Mouse (Mus musculus): ENCODE results near the gene Neurl2. TPM values are rescaled to one million over a fixed set of nuclear protein-coding genes. Genes with fewer than 3 reads are reported as not detected.

Neurl2 gene
- polyA plus RNA-seq, 2 experiments, result 0.70 to 1.0 TPM

- peaks cover 2% of the 10 kb centered on the region; the same call in 1 of the 2 replicates for H3K36me3 ChIP-seq (replicated peaks; ENCODE audit: control insufficient read depth, insufficient read depth, low read depth)
- peak overlapping the region; percentile 7 for H3K4me2 ChIP-seq (ENCODE audit: low read depth)
- TF ChIP-seq EP300 (IDR thresholded peaks at IDR 0.05; ENCODE audit: low read depth) (no peak), CTCF (IDR thresholded peaks at IDR 0.05; ENCODE audit: low read depth) (no peak)
- 67% methylated on average over 7 of the region's 7 CpGs for WGBS (ENCODE audit: insufficient replicate concordance)
- DNase-seq (ENCODE audit: low read depth in 3 of 3, low spot score in 3 of 3), result no peak
- no peak for ATAC-seq (ENCODE audit: insufficient read depth)
- H3K27me3 ChIP-seq (ENCODE audit: control insufficient read depth, insufficient read depth, low read length), result no peaks in the 10 kb centered on the region
- no peak overlapping the region for H3K9ac ChIP-seq (replicated peaks)
- H3K4me1 ChIP-seq (replicated peaks; ENCODE audit: control insufficient read depth in 2 of 2, insufficient read depth in 2 of 2, low read length in 1 of 2), result peaks cover 12 to 13% of the 10 kb centered on the region in 2 experiments
- 0 out of 4 replicates have a peak overlapping the region, but pooled peaks of 1 of the 2 experiments have one; percentile 95 for H3K4me3 ChIP-seq (ENCODE audit: insufficient read depth in 1 of 2, low read depth in 2 of 2, low read length in 2 of 2)
- no peak overlapping the region for H3K27ac ChIP-seq
- H3K9me3 ChIP-seq (ENCODE audit: control insufficient read depth, low read length), result no peaks in the 10 kb centered on the region
Measured at GRCm38 (mm10) chr2:164806614-164807013, 26.6 kb downstream of the Neurl2 start.

GRCm38 (mm10) chr2:164805332-164805718, 27.9 kb downstream of the Neurl2 start:
- H3K4me3 ChIP-seq (ENCODE audit: insufficient read depth in 1 of 2, low read depth in 2 of 2, low read length in 2 of 2), result peak overlapping the region; percentile 95 to 97

GRCm38 (mm10) chr2:164804533-164805331, 28.5 kb downstream of the Neurl2 start, which contains the start of the genes Acot8 and Zswim3:
TSS of gene Acot8 (minus strand) at chr2:164804882.
TSS of gene Zswim3 (plus strand) at chr2:164805098.
- Histone ChIP-seq H3K9ac (replicated peaks) (peak within 1 kb of the TSS; percentile 93), H3K36me3 (replicated peaks; ENCODE audit: control insufficient read depth, insufficient read depth, low read depth) (peaks cover 11% of the 10 kb centered on the region), H3K27me3 (ENCODE audit: control insufficient read depth, insufficient read depth, low read length) (no peaks in the 10 kb centered on the region), H3K9me3 (ENCODE audit: control insufficient read depth, low read length) (no peaks in the 10 kb centered on the region), H3K4me2 (ENCODE audit: low read depth) (peak within 1 kb of the TSS; percentile 90), H3K4me1 (replicated peaks; ENCODE audit: control insufficient read depth in 2 of 2, insufficient read depth in 2 of 2, low read length in 1 of 2) (peaks cover 12 to 13% of the 10 kb centered on the region in 2 experiments), H3K4me3 (ENCODE audit: insufficient read depth in 1 of 2, low read depth in 2 of 2, low read length in 2 of 2) (peak within 1 kb of the TSS; percentile 95 to 99), H3K27ac (peak within 1 kb of the TSS; percentile 96)
- DNase-seq (ENCODE audit: low read depth in 3 of 3, low spot score in 3 of 3) (peak; percentile 99), ATAC-seq (ENCODE audit: insufficient read depth) (peak; percentile 92)
- WGBS (ENCODE audit: insufficient replicate concordance), result under 1% methylated on average over 47 of the region's 47 CpGs
- TF ChIP-seq CTCF (IDR thresholded peaks at IDR 0.05; ENCODE audit: low read depth), result peak; percentile 19; the same call in 1 of the 2 replicates
- TF ChIP-seq EP300 (IDR thresholded peaks at IDR 0.05; ENCODE audit: low read depth), result peak; percentile 55; the same call in 1 of the 2 replicates

More at GRCm38 (mm10) chr2:164805332-164805718, 27.9 kb downstream of the Neurl2 start:
- Histone ChIP-seq H3K36me3 (replicated peaks; ENCODE audit: control insufficient read depth, insufficient read depth, low read depth) (peaks cover 6% of the 10 kb centered on the region), H3K27ac (peak overlapping the region; percentile 96), H3K9me3 (ENCODE audit: control insufficient read depth, low read length) (no peaks in the 10 kb centered on the region), H3K4me2 (ENCODE audit: low read depth) (peak overlapping the region; percentile 77), H3K27me3 (ENCODE audit: control insufficient read depth, insufficient read depth, low read length) (no peaks in the 10 kb centered on the region), H3K9ac (replicated peaks) (peak overlapping the region; percentile 88), H3K4me1 (replicated peaks; ENCODE audit: control insufficient read depth in 2 of 2, insufficient read depth in 2 of 2, low read length in 1 of 2) (peaks cover 12 to 13% of the 10 kb centered on the region in 2 experiments)
- under 1% methylated on average over 21 of the region's 21 CpGs for WGBS (ENCODE audit: insufficient replicate concordance)
- ATAC-seq (ENCODE audit: insufficient read depth) (peak; percentile 79), DNase-seq (ENCODE audit: low read depth in 3 of 3, low spot score in 3 of 3) (peak in 1 of 3 experiments; percentile 55)
- TF ChIP-seq CTCF (IDR thresholded peaks at IDR 0.05; ENCODE audit: low read depth) (no peak), EP300 (IDR thresholded peaks at IDR 0.05; ENCODE audit: low read depth) (no peak)

GRCm38 (mm10) chr2:164803921-164804313, 29.3 kb downstream of the Neurl2 start:
- TF ChIP-seq EP300 (IDR thresholded peaks at IDR 0.05; ENCODE audit: low read depth), result no peak
- no peak; the same call in 1 of the 2 replicates for TF ChIP-seq CTCF (IDR thresholded peaks at IDR 0.05; ENCODE audit: low read depth)
- DNase-seq (ENCODE audit: low read depth in 3 of 3, low spot score in 3 of 3), result no peak
- peak overlapping the region; percentile 90 for H3K4me2 ChIP-seq (ENCODE audit: low read depth)
- H3K27ac ChIP-seq, result peak overlapping the region; percentile 80
- peak overlapping the region; percentile 93 for H3K9ac ChIP-seq (replicated peaks)
- 57% methylated on average over 1 of the region's 1 CpGs for WGBS (ENCODE audit: insufficient replicate concordance)
- peak overlapping the region; percentile 95 to 99 for H3K4me3 ChIP-seq (ENCODE audit: insufficient read depth in 1 of 2, low read depth in 2 of 2, low read length in 2 of 2)
- ATAC-seq (ENCODE audit: insufficient read depth), result no peak
- H3K9me3 ChIP-seq (ENCODE audit: control insufficient read depth, low read length), result no peaks in the 10 kb centered on the region
- H3K36me3 ChIP-seq (replicated peaks; ENCODE audit: control insufficient read depth, insufficient read depth, low read depth), result peaks cover 14% of the 10 kb centered on the region
- no peaks in the 10 kb centered on the region for H3K27me3 ChIP-seq (ENCODE audit: control insufficient read depth, insufficient read depth, low read length)
- peaks cover 12 to 13% of the 10 kb centered on the region in 2 experiments for H3K4me1 ChIP-seq (replicated peaks; ENCODE audit: control insufficient read depth in 2 of 2, insufficient read depth in 2 of 2, low read length in 1 of 2)

Data from liver, embryonic 14.5 days (tissue).